Comparison of ENCODE assay signal across 23 mouse cellular contexts in the genomic region with DNA sequence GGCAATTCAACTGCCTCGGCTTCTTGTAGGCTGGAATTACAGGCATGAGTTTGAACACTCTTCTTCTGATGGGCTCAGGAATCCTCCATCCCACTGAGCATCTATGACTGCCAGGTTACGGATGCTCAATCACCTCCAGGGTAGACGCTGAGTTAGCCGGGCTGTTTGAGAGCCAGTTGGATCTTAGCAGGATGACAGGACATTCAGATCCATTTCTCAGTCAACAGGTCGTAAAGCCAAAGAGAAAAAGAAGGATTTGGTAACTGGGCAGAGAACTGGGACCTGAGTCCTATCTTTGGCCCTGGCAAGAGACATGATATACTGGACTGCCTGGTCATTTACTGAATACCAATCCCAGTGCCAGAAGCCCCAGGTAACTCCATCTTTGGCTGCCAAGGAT. TPM values are rescaled to one million over a fixed set of nuclear protein-coding genes. Genes with fewer than 3 reads are reported as not detected.
"Had no signal": no experiment of that assay in that cellular context is flagged by ENCODE, and none has a peak within 500 bp of the region (broad histone marks: within the 10 kb centered on the region; RNA-seq: fewer than 3 reads in every experiment).

No protein-coding gene starts in this region.

- DNase-seq: liver, postnatal 0 days; lung, adult 2 months; lung, postnatal 14 days; lung, postnatal 36 days; right cerebral cortex, adult 18-20 months; right cerebral cortex, postnatal 25 days; right cerebral cortex, postnatal 4 days; thymus, adult 2 months; thymus, postnatal 25 days; thymus, postnatal 4 days had no signal

- H3K4me3 ChIP-seq: liver, embryonic 15.5 days; lung, embryonic 15.5 days; megakaryocyte, embryonic 14.5 days; midbrain, embryonic 13.5 days; midbrain, embryonic 15.5 days; neural tube, embryonic 12.5 days; stomach, embryonic 15.5 days had no signal

- H3K27ac ChIP-seq: liver, embryonic 15.5 days; lung, embryonic 15.5 days; macrophage; midbrain, embryonic 13.5 days; midbrain, embryonic 15.5 days; neural tube, embryonic 12.5 days; stomach, embryonic 15.5 days; stomach, postnatal 0 days had no signal

RNA-seq across cellular contexts. Expression of gene Gfod2, which starts 19.2 kb away (rescaled TPM):
- total RNA-seq: monocyte, adult 5-6 weeks had no signal

RNA-seq across cellular contexts. Expression of gene Enkd1, which starts 31.2 kb away (rescaled TPM):
- total RNA-seq: monocyte, adult 5-6 weeks had no signal

RNA-seq across cellular contexts. Expression of gene 4933405L10Rik, which starts 31.8 kb away (rescaled TPM):
- total RNA-seq: megakaryocyte progenitor cell, adult 5-6 weeks; midbrain, postnatal 0 days; monocyte, adult 5-6 weeks; neutrophil, adult 5-6 weeks had no signal
